8 mouse cellular contexts compared by ENCODE assay signal in genomic region chr7:140057413-140058407, GRCm38 (mm10). TPM values are rescaled to one million over a fixed set of nuclear protein-coding genes. Genes with fewer than 3 reads are reported as not detected.
A peak's percentile ranks its signal among the peaks of the same experiment; 100 is the strongest.
DNase-seq lines count a peak whose midpoint lies in the region; ATAC-seq and TF ChIP-seq lines count a peak whose summit lies in the region.

No protein-coding gene starts in this region.

- TF ChIP-seq CTCF in layer of hippocampus, adult 2 months (conservative IDR thresholded peaks at IDR 0.05) = peak; percentile 30
- no peak for TF ChIP-seq CTCF in olfactory bulb, adult 2 months (IDR thresholded peaks at IDR 0.05; ENCODE audit: insufficient read depth, low read depth, low read length)

- peaks cover 99% of the 10 kb centered on the region for H3K27me3 ChIP-seq in hindbrain, embryonic 10.5 days (ENCODE audit: insufficient read depth, poor library complexity, severe bottlenecking)
- H3K27me3 ChIP-seq in liver, embryonic 13.5 days = peaks cover 99% of the 10 kb centered on the region

- TF ChIP-seq POLR2A in olfactory bulb, adult 2 months (IDR thresholded peaks at IDR 0.05; ENCODE audit: insufficient read depth, low read depth, low read length) = no peak

- H3K9ac ChIP-seq in liver, embryonic 13.5 days = no peak overlapping the region

- no peak for DNase-seq in layer of hippocampus, adult 2 months (ENCODE audit: low spot score in 2 of 2)
- DNase-seq in layer of hippocampus, postnatal 10 days (ENCODE audit: low spot score in 2 of 2) = no peak
- DNase-seq in embryo, embryonic 10.5 days (ENCODE audit: low spot score) = peak; percentile 93
- peak; percentile 91 for DNase-seq in hindbrain, embryonic 10.5 days (ENCODE audit: low spot score)
- no peak for DNase-seq in liver, embryonic 13.5 days

- H3K36me3 ChIP-seq in hindbrain, embryonic 10.5 days = no peaks in the 10 kb centered on the region
- no peaks in the 10 kb centered on the region for H3K36me3 ChIP-seq in liver, embryonic 13.5 days

- peak overlapping the region; percentile 45 for H3K4me2 ChIP-seq in liver, embryonic 13.5 days

- peaks cover 69% of the 10 kb centered on the region for H3K4me1 ChIP-seq in hindbrain, embryonic 10.5 days (replicated peaks)
- peaks cover 7% of the 10 kb centered on the region for H3K4me1 ChIP-seq in liver, embryonic 13.5 days (replicated peaks)
- peaks cover 26% of the 10 kb centered on the region for H3K4me1 ChIP-seq in olfactory bulb, adult 2 months (ENCODE audit: control insufficient read depth, insufficient read depth, low read length)

- WGBS in hindbrain, embryonic 10.5 days = 2% methylated on average over 53 of the region's 53 CpGs
- WGBS in liver, embryonic 13.5 days (ENCODE audit: insufficient replicate concordance) = 4% methylated on average over 53 of the region's 53 CpGs
- WGBS in olfactory bulb, adult 2 months = 5% methylated on average over 53 of the region's 53 CpGs

- no peak for ATAC-seq in liver, embryonic 13.5 days (ENCODE audit: low read depth)
- ATAC-seq in frontal cortex, adult (ENCODE audit: low TSS enrichment) = no peak
- ATAC-seq in CD4-positive, CD25-positive, alpha-beta regulatory T cell, adult 4 months = no peak

- peak overlapping the region; percentile 53 for H3K4me3 ChIP-seq in layer of hippocampus, adult 2 months
- H3K4me3 ChIP-seq in hindbrain, embryonic 10.5 days = peak overlapping the region; percentile 57
- peak overlapping the region; percentile 32 for H3K4me3 ChIP-seq in liver, embryonic 13.5 days (replicated peaks)
- H3K4me3 ChIP-seq in olfactory bulb, adult 2 months (ENCODE audit: insufficient read depth, low read depth, low read length) = peak overlapping the region; percentile 53

- no peaks in the 10 kb centered on the region for H3K9me3 ChIP-seq in hindbrain, embryonic 10.5 days
- H3K9me3 ChIP-seq in liver, embryonic 13.5 days (replicated peaks) = no peaks in the 10 kb centered on the region

- H3K27ac ChIP-seq in layer of hippocampus, adult 2 months = no peak overlapping the region
- peak overlapping the region; percentile 95 for H3K27ac ChIP-seq in hindbrain, embryonic 10.5 days
- no peak overlapping the region for H3K27ac ChIP-seq in liver, embryonic 13.5 days
- no peak overlapping the region for H3K27ac ChIP-seq in olfactory bulb, adult 2 months (ENCODE audit: insufficient read depth, low read depth, low read length)

RNA-seq across cellular contexts. Expression of gene Msx3, which starts 8.8 kb away (rescaled TPM):
- total RNA-seq in layer of hippocampus, adult 2 months (2021) = under 1 TPM in 1 of 2 experiments, not detected in 1; 0.15 TPM
- under 1 TPM; 0.16 to 0.20 TPM for total RNA-seq in layer of hippocampus, postnatal 10 days (2021)
- 95.9 and 105 TPM in 2 replicates for polyA plus RNA-seq in hindbrain, embryonic 10.5 days (2016; fragmentation: Nextera tagmentation; extraction: Ambion mirVana)
- polyA plus RNA-seq in liver, embryonic 13.5 days (2015; fragmentation: Nextera tagmentation; extraction: Ambion mirVana) = not detected in 2 replicates
- polyA plus RNA-seq in olfactory bulb, adult 2 months (2012; ENCODE audit: insufficient read depth, insufficient read length, low replicate concordance, missing spikeins) = not detected in 2 replicates
- polyA plus RNA-seq in CD4-positive, CD25-positive, alpha-beta regulatory T cell, adult 4 months (2017; shearing (Covaris generic)) = under 1 TPM in 1 of 2 experiments, not detected in 1; 0.20 TPM

RNA-seq across cellular contexts. Expression of gene Tubgcp2, which starts 21.2 kb away (rescaled TPM):
- total RNA-seq in layer of hippocampus, adult 2 months (2021) = 10 to 100 TPM; 39.9 to 40.6 TPM
- 10 to 100 TPM; 40.8 TPM for total RNA-seq in layer of hippocampus, postnatal 10 days (2021)
- 82.2 and 82.5 TPM in 2 replicates for polyA plus RNA-seq in hindbrain, embryonic 10.5 days (2016; fragmentation: Nextera tagmentation; extraction: Ambion mirVana)
- 28.8 and 31.3 TPM in 2 replicates for polyA plus RNA-seq in liver, embryonic 13.5 days (2015; fragmentation: Nextera tagmentation; extraction: Ambion mirVana)
- polyA plus RNA-seq in olfactory bulb, adult 2 months (2012; ENCODE audit: insufficient read depth, insufficient read length, low replicate concordance, missing spikeins) = not detected in 2 replicates
- polyA plus RNA-seq in CD4-positive, CD25-positive, alpha-beta regulatory T cell, adult 4 months (2017; shearing (Covaris generic)) = 10 to 100 TPM; 29.2 to 52.0 TPM

RNA-seq across cellular contexts. Expression of gene Zfp511, which starts 21.5 kb away (rescaled TPM):
- total RNA-seq in layer of hippocampus, adult 2 months (2021) = 10 to 100 TPM; 24.8 to 28.7 TPM
- total RNA-seq in layer of hippocampus, postnatal 10 days (2021) = 10 to 100 TPM; 22.3 to 24.9 TPM
- polyA plus RNA-seq in hindbrain, embryonic 10.5 days (2016; fragmentation: Nextera tagmentation; extraction: Ambion mirVana) = 48.3 and 53.1 TPM in 2 replicates
- 22.9 and 23.6 TPM in 2 replicates for polyA plus RNA-seq in liver, embryonic 13.5 days (2015; fragmentation: Nextera tagmentation; extraction: Ambion mirVana)
- polyA plus RNA-seq in olfactory bulb, adult 2 months (2012; ENCODE audit: insufficient read depth, insufficient read length, low replicate concordance, missing spikeins) = not detected in 2 replicates
- polyA plus RNA-seq in CD4-positive, CD25-positive, alpha-beta regulatory T cell, adult 4 months (2017; shearing (Covaris generic)) = 10 to 100 TPM; 28.8 to 33.0 TPM

RNA-seq across cellular contexts. Expression of gene Caly, which starts 24.6 kb away (rescaled TPM):
- 100 to 1,000 TPM; 255 to 267 TPM for total RNA-seq in layer of hippocampus, adult 2 months (2021)
- 100 to 1,000 TPM; 247 to 252 TPM for total RNA-seq in layer of hippocampus, postnatal 10 days (2021)
- polyA plus RNA-seq in hindbrain, embryonic 10.5 days (2016; fragmentation: Nextera tagmentation; extraction: Ambion mirVana) = 2.7 and 7.2 TPM in 2 replicates
- 0.12 and 0.33 TPM in 2 replicates for polyA plus RNA-seq in liver, embryonic 13.5 days (2015; fragmentation: Nextera tagmentation; extraction: Ambion mirVana)
- not detected in 2 replicates for polyA plus RNA-seq in olfactory bulb, adult 2 months (2012; ENCODE audit: insufficient read depth, insufficient read length, low replicate concordance, missing spikeins)
- polyA plus RNA-seq in CD4-positive, CD25-positive, alpha-beta regulatory T cell, adult 4 months (2017; shearing (Covaris generic)) = not detected

RNA-seq across cellular contexts. Expression of gene Prap1, which starts 35.5 kb away (rescaled TPM):
- not detected for total RNA-seq in layer of hippocampus, adult 2 months (2021)
- total RNA-seq in layer of hippocampus, postnatal 10 days (2021) = not detected
- not detected in 2 replicates for polyA plus RNA-seq in hindbrain, embryonic 10.5 days (2016; fragmentation: Nextera tagmentation; extraction: Ambion mirVana)
- polyA plus RNA-seq in liver, embryonic 13.5 days (2015; fragmentation: Nextera tagmentation; extraction: Ambion mirVana) = not detected in 2 replicates
- polyA plus RNA-seq in olfactory bulb, adult 2 months (2012; ENCODE audit: insufficient read depth, insufficient read length, low replicate concordance, missing spikeins) = not detected in 2 replicates
- not detected for polyA plus RNA-seq in CD4-positive, CD25-positive, alpha-beta regulatory T cell, adult 4 months (2017; shearing (Covaris generic))

Comparison
In these comparisons a context has a peak if more than half of its experiments do, and no peak if none do; other contexts are left out.
1. DNase-seq: peak in embryo, embryonic 10.5 days (single experiment) and hindbrain, embryonic 10.5 days (single experiment); none in layer of hippocampus, adult 2 months (0 of 2), layer of hippocampus, postnatal 10 days (0 of 2) and liver, embryonic 13.5 days (single experiment).
2. RNA of gene Msx3, which starts 8.8 kb away (polyA plus RNA-seq): 95.9 to 105 TPM in hindbrain, embryonic 10.5 days; 0.20 TPM in CD4-positive, CD25-positive, alpha-beta regulatory T cell, adult 4 months, not detected in liver, embryonic 13.5 days and not detected in olfactory bulb, adult 2 months; every median in the first group is over 10 times any median in the second.
3. RNA of gene Zfp511, which starts 21.5 kb away (polyA plus RNA-seq): 48.3 to 53.1 TPM in hindbrain, embryonic 10.5 days, 28.8 to 33.0 TPM in CD4-positive, CD25-positive, alpha-beta regulatory T cell, adult 4 months and 22.9 to 23.6 TPM in liver, embryonic 13.5 days; not detected in olfactory bulb, adult 2 months; every median in the first group is over 10 times any median in the second.
4. Peak in every context shown above with its lines, with median percentiles within 50 percentile points of each other: H3K4me3 ChIP-seq.